Mouse (Mus musculus): ENCODE data around the gene A630076J17Rik.

GRCm38 (mm10) chr3:107231202-107231601 is 788 bp downstream of the A630076J17Rik start:
- TF ChIP-seq CTCF (IDR thresholded peaks at IDR 0.05 in 2 of 3, conservative IDR thresholded peaks at IDR 0.05 in 1 of 3; ENCODE audit: control insufficient read depth in 1 of 3, insufficient read depth in 1 of 3, low read depth in 2 of 3, low read length in 3 of 3, poor library complexity in 1 of 3, severe bottlenecking in 1 of 3) = no peak
- TF ChIP-seq KAT2A (conservative IDR thresholded peaks at IDR 0.05; ENCODE audit: low read depth, low read length) = no peak
- TF ChIP-seq ETS1 (IDR thresholded peaks at IDR 0.05; ENCODE audit: low read depth, low read length) = no peak
- TF ChIP-seq NRF1 (IDR thresholded peaks at IDR 0.05; ENCODE audit: insufficient read depth, low read depth, low read length, poor library complexity, severe bottlenecking) = no peak
- no peak for TF ChIP-seq POLR2A (IDR thresholded peaks at IDR 0.05; ENCODE audit: control insufficient read depth in 1 of 2, insufficient read depth in 1 of 2, low read depth in 1 of 2, low read length in 2 of 2, poor library complexity in 1 of 2)
- no peak for TF ChIP-seq EP300 (IDR thresholded peaks at IDR 0.05; ENCODE audit: low read depth in 1 of 2, low read length in 2 of 2)
- no peak for TF ChIP-seq MEF2A (IDR thresholded peaks at IDR 0.05; ENCODE audit: extremely low read depth, insufficient replicate concordance, low read depth, low read length, poor library complexity, severe bottlenecking)
- TF ChIP-seq RAD21 (IDR thresholded peaks at IDR 0.05; ENCODE audit: low read depth, low read length) = no peak
- TF ChIP-seq NELFE (IDR thresholded peaks at IDR 0.05; ENCODE audit: low read depth, low read length) = no peak
- no peak for TF ChIP-seq ZKSCAN1 (IDR thresholded peaks at IDR 0.05; ENCODE audit: low read depth, low read length)
- no peak for TF ChIP-seq POLR2AphosphoS2 (IDR thresholded peaks at IDR 0.05; ENCODE audit: low read length)
